Mouse (Mus musculus) thymus, postnatal 25 days (tissue): ENCODE data around the gene Cmtm4.

ENCODE experiments used
- DNase-seq: peaks from one replicate; pipeline ENCODE4 v3.0.0; 2022

Gene Cmtm4

GRCm38 (mm10) chr8:104395703-104396357 is at the start of gene Cmtm4:
TSS of gene Cmtm4 (minus strand) at chr8:104395807.
- peak; percentile 73 for DNase-seq

DNA sequence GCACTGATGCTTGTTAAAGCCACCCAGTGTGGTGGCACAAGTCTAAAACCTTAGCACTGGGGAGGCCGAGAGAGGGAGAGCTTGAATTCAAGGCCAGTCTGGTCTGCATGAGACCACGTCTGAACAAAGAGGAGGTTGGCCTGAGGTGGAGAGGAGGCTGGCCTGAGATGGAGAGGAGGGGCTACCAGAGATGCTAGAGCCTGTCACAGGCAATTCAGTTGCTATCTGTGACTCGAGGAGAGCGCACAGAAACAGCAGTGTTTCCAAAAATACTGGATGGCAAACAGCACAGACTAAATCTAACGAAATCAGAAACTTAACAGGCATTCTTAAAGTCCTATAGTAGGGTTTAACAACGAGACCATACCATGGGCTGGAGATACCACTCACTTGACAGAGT is 49.6 kb upstream of the Cmtm4 start:
- no peak for DNase-seq

DNA sequence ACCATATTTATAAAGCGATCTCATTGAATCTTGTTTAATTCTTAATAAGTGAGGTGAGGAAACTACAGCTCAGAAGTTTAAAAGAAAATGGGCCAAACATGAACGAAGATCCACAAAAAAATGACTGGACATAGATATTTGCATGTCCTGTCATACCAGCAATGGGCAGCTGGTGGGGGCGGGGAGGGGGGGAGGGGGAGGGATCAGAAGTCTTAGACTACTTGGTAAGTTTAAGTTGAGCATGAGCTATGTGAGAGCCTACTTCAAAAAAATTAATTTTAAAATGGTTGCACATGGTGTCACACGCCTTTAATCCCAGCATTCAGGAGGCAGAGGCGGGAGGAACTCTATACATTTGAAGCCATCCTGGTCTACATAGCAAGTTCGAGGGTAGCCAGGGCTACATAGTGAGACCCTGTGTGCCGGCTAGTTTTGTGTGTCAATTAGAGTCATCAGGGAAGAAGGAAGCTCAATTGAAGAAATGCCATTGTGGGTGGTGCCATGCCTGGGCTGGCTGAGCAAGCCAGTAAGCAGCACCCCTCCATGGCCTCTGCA is 47.6 kb upstream of the Cmtm4 start:
- DNase-seq = no peak

DNA sequence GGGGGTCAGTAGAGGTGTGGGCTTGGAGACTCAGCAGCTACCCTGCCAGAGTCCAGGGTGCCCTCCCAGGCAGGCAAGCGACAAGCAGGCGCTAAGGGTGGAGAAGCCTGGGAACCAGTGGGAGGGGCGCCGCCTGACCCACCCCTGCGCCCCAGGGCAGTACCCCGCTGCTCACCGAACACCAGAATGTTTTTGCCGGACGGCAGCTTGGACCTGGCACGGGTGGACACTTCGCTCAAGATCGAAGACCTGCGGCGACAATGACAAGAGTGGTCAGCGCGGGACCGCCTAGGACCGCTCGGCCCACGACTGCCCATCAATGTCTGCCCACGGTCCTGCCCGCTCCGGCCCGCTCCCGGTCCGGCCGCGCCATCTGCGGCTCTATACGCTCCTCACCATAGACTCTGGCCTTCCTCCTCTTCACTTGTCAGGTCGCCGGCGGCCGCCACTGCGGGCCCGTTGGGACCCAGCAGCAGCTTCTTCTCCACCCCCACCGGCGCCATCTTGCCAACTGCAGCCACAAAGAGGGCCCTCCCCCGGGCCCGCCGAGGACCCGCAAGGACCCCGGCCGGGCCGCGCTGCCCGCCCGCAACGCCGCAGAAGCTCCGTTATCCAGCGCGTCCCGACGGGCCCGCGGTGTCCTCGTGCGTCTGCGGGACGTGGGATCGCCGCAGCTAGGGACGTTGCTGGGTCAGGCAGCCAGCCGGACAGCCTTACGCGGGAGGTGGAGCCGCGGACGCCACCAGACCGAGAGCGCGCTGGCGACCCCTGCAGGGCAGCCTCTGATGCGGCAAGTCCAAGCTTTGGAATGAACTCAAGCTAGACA is 46.9 kb upstream of the Cmtm4 start, which contains the start of gene Dync1li2:
Gene Dync1li2, minus strand, starts transcription at position 749 of the 826 bp plus-strand sequence.
- peak; percentile 93 for DNase-seq

GRCm38 (mm10) chr8:104441613-104442012 is 46.0 kb upstream of the Cmtm4 start:
- no peak for DNase-seq

DNA sequence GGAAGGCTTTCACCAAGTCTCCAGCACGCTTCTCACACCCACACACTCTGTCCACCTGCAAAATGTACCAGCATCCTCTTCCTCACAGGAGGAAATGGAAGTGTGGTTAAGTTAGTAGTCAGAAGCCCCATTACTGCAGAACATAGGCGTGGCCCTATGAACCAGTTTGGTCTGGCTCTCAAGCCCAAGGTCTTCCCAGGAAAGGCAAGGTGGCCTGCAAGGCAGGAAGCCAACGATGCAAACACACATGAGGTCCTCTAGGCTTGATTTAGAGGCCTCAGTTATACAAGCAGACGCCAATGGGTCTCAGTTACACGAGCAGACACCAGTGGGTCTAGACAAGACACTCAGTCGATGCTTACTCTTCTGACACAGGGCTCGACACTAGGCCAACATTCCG is 43.9 kb upstream of the Cmtm4 start:
- DNase-seq = no peak

DNA sequence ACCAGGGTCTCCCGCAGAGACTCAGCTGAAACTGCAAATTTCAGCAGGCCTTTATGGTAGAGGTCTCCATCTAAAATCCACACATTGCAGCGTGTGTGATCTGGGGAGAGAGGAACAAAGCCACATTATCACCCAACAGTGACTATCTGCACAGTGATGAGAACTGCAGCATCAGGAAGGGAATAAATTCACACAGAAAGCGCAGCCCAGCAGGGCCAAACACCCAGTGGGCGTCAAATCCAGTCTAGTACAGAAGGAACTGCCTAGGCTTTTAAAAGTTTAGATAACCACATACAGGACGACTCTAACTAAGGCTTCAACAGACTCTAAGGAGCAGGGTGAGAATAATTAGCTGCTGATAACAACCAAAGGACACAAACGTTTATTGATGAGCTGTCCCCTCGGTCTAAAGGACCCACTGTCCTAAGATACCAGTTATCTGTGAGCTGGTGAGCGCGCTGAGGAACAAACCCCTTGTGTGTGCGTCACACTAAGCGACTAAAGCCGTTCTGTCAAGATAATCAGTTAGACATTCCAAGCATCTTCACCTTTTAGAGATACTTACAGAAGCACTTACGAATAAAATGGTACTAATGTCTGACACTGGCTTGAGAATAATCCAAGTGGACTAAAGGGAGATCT is 42.0 kb upstream of the Cmtm4 start:
- DNase-seq = no peak

DNA sequence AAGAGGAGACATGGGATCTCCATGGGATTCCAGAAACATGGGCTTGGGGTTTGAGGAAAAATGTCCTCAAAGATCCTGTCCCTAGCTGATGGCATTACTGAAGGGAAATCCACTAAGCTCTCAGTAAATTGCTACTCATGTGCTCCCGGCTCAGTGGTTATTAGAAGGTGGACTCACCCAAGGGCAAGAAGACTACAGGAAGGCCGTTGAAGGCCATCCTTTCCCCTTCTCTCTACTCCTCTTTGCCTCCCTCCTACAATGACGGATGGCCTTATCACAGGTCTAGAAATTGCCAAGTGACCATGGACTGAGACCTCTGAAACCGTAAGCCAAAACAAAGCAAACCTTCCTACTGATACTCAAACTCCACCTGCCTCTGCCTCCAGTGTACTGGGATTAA is 41.0 kb upstream of the Cmtm4 start:
- DNase-seq = no peak

GRCm38 (mm10) chr8:104436038-104436437 is 40.4 kb upstream of the Cmtm4 start:
- DNase-seq = peak; percentile 43

- no peak for DNase-seq
These were observed 39.3 kb upstream of the Cmtm4 start for GRCm38 (mm10) chr8:104434826-104435354.

DNA sequence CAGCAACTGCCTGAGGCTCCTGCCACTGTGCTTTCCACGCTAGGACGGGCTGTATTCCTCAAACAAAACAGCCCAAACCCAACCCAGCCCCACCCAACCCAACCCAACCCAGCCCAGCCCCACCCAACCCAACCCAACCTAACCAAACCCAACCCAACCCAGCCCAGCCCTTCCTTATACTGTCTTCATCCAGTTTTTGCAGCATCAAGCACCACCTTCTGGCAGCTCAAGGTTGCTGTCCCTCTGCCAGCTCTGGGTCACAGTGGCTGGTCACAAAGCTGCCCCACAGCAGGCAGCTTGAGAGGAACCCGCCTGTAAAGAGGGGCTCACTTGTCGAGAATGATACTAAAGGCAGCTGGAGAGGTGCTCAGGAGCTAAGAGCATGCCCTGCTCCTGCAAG is 38.7 kb upstream of the Cmtm4 start:
- no peak for DNase-seq

DNA sequence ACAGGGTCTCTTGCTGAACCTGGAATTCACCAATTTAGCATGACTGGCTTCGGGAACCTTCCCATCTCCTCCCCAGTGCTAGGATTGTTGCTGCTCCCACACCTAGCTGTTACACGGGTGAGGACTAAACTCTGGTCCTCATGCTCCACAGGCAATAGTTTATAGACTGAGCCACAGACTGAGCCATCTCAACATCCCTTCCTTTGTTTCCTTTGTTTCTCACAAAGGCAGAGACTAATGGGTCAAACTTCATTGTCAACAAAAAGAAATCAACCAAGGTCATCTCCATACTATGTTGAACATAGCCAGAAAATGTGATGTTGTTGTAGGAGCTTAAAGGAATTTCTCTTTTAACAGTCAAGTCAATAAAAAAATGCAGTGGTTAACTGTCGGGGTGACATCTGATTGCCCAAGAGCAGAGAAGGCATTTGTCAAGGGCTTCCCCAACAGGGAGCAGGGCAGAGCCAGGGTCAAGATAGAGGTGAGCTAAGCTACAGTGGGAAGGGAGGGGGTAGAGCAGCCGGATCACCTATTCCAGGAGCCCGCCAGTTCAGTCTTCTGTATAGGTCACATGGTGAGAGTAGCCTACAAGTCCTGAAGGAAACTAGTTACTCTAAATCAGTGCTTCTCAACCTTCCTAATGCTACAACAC is 37.7 kb upstream of the Cmtm4 start:
- no peak for DNase-seq

DNA sequence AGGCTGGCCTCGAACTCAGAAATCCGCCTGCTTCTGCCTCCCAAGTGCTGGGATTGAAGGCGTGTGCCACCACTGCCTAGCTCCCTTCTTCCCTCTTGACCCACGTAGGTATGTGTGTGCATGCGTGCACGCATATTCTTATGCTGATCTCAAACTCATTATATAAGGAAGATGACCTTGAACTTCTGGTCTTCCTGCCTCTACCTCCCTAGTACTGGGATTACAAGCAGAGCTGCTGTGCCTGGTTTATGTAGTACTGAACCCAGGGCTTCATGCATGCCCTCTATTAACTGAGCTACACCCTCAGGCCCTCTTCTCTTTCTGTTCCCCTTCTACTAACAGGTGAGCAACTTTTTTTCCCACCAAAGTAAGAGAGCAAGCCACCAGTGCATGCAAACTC is 37.0 kb upstream of the Cmtm4 start:
- no peak for DNase-seq

DNA sequence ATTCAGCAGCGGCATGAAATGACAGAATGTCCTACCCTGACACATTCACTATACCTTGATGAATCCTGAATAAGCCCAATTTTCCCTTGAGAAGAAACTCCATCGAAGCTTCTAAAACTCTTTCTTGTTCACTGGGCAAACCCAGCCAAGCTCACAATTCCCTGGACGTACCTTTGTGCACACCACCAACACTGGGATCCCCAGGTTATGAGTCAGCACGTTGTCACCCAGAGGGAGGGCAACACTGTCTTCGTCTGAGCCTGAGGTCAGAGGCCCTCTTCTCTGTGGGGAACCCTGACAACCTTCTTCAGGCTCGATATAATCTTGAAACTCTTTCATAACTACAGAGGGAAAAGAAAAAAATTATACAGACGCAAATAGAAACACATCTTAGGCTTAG is 34.6 kb upstream of the Cmtm4 start:
- DNase-seq = no peak

DNA sequence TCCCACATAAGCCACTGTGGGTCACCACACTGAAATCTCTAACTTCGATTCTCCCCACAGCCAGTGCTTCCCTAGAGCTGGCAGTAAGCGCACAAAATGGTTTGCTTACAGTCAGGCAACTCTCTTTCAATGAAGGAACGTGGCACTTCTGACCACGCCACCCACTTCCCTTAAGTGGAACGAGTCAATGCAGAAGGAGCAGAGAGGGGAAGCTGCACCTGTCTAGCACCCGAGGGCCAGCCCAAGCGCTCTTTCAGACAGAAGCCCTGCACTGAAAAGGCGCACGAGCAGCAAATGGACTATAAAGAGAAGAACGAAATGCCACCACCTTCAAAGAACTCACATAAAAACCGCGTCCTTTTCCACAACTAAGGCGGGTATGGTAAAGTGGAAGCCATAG is 32.1 kb upstream of the Cmtm4 start:
- DNase-seq = no peak

DNA sequence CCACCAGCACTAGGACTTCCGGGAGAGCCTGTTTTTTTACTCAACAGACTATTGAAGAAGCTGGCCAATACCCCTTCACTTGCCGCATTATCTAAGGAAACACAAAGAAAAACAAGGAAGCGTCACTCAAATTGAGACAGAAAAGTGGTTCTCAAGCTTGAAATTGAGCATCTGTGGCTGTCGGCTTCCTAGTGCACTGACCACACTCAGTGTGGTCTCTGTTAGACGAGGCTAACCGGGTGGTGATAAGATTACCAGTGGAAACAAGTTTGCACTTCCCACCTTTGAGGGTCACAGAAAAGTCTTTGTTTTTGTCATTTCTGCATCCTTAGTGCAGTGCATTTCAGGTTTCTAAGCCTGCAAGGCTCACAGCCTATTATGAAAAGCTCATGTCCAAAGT is 26.7 kb upstream of the Cmtm4 start:
- no peak for DNase-seq

DNA sequence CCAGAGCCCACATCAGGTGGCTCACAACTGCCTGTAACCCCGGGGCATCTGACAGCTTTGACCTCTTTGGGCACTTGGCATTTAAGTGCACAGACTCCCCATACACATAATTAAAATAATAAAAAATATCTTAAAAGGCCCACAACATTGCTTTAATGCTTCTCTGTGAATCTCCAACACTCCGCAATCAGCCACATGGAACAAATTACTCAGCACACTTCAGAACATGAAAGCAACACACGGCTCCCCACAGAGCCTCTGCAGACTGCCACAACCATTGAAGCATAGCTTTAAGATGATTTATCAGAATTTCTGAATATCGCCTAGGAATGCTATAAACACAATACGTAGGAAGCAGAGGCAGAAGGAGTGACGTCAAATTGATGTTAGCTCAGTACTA is 20.4 kb upstream of the Cmtm4 start:
- DNase-seq = no peak

GRCm38 (mm10) chr8:104414204-104414603 is 18.6 kb upstream of the Cmtm4 start:
- no peak for DNase-seq

DNA sequence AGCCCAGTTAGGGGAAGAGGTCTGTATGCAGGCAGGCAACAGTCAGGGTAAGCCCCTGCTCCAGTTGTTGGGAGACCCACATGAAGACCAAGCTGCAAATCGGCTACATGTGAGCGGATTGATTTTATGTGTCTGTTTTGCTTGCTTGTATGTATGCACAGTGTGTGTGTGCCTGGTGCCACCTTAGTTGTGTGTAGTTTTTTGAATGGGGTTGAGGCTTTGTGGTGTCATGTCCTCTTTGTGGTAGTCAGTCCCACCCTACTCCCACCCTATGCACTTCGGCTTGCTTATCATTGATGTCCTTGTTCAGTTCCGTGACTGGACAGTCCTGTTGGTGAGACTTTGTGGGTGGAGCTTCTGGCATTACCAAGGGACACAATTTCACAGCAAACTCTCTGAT is 18.2 kb upstream of the Cmtm4 start:
- no peak for DNase-seq

- DNase-seq = no peak
These were observed 17.4 kb upstream of the Cmtm4 start for GRCm38 (mm10) chr8:104412805-104413532.

DNA sequence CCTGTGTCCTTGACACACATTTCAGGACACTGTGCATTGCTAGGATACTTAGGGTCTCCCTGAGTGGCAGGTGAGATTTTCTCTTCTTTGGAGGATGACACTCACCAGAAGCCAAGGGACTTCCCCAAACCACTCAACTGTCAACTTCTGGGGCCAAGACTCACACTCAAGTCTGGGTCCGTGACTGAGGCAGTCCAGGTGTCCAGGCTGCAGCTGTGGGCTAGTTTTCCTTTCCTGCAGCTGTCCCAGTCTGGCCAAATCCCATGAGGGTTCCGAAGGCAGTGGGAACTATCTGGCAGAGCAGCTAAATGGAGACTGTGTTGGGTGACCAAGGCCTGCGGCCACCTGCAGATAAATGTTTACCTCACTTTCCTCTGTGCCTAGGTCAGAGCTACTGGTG is 16.4 kb upstream of the Cmtm4 start:
- no peak for DNase-seq

DNA sequence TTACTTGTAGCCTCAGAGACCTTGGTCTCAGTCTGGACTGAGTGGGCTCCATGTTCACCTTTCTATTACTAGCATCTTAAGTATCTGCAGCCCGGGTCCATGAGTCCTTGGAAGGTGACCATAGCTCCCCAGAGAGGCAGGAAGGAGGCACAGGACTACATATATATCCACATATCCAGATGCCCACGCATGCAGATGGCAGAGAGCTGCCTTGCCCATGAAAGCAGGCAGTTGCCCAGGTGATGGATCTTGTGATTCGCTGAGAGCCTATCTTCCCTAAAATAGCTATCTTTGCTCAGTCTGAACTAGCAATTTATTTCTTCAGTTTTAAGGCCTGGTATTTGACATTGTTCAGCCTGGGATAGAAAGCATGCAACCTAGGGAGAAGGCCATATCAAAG is 15.9 kb upstream of the Cmtm4 start:
- DNase-seq = no peak
